Mouse (Mus musculus): ENCODE measurements around the gene Gm4871. TPM values are rescaled to one million over a fixed set of nuclear protein-coding genes. Genes with fewer than 3 reads are reported as not detected.
"Not testable (repeated sequence)": the region's sequence is repeated elsewhere in the genome, so short reads cannot be mapped to it uniquely, and the experiment has no call there.

The Gm4871 gene
- polyA plus RNA-seq, 1 experiment from 2014 or later = not detected

DNA sequence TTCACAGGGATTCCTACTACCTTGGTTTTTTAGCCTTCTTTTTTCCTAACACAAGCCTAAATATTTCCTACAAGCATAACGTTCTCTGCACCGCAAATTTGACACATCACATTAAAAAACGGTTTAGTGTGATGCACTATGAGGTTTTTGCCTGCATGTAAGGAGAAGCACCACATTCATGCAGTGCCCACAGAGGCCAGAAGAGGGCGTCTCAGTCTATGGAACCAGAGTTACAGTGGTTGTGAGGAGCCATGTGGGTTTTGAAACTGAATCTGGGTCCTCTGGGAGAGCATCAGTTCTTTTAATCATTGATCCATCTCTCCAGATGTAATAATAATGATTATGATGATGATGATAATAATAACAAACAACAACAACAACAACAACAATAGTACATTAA is 9.1 kb upstream of the Gm4871 start:
- Histone ChIP-seq H3K4me3 (replicated peaks) (no peak overlapping the region), H3K4me2 (no peak overlapping the region), H3K9me3 (no peaks in the 10 kb centered on the region), H3K9ac (no peak overlapping the region), H3K27ac (no peak overlapping the region), H3K27me3 (no peaks in the 10 kb centered on the region), H3K36me3 (replicated peaks) (no peaks in the 10 kb centered on the region), H3K4me1 (no peaks in the 10 kb centered on the region)
- no peak for ATAC-seq (ENCODE audit: low FRiP score)
- WGBS = 44% methylated on average over 4 of the region's 4 CpGs

DNA sequence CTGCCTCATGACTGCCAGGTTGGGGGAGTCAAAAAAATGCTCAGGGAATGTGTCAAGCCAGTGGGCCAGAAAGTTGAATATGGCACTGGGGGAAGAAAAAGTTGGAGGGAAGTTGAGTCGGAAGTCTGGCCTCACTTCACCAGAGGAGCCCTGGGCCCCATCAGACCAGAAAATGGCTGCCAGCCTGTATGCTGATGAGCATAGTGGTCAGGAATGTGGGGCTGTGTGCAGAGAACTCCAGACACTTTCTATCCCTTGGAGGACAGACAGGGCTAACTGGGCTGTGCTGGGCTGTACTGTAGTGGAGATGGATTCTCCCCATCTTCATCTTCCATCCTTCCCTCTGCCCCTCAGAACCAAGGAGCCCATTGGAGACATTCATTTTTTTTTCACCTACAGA is 2.1 kb downstream of the Gm4871 start:
- not testable (repeated sequence) for ATAC-seq (ENCODE audit: low FRiP score); H3K27me3 ChIP-seq; H3K36me3 ChIP-seq (replicated peaks); H3K9ac ChIP-seq; H3K4me2 ChIP-seq; H3K4me3 ChIP-seq (replicated peaks); H3K9me3 ChIP-seq; H3K4me1 ChIP-seq; H3K27ac ChIP-seq
- whole genome bisulfite sequencing = 86% methylated on average over 1 of the region's 1 CpGs

DNA sequence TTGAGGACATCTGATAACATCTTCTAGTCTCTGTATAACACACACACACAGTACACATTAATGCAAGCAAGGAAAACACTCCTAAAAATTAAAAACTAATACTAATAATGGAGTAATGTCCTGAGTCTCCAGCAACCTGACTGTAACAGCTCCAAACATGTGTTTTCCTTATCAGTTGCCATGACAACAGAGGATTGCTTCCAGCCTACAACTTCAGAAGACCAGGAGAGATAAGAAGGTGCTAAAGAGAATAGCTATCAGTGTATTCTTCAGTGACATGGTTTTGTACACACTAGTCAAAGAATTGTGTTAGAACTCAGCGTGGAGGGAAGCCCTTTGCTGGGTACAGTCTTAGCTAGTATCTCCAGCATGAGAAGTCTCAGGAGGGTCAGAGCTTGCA is 11.8 kb downstream of the Gm4871 start:
- not testable (repeated sequence) for H3K36me3 ChIP-seq (replicated peaks); H3K9me3 ChIP-seq; ATAC-seq (ENCODE audit: low FRiP score); H3K4me1 ChIP-seq; H3K4me3 ChIP-seq (replicated peaks); H3K27me3 ChIP-seq; H3K9ac ChIP-seq; H3K27ac ChIP-seq; H3K4me2 ChIP-seq
- WGBS = 84% methylated on average over 1 of the region's 1 CpGs

DNA sequence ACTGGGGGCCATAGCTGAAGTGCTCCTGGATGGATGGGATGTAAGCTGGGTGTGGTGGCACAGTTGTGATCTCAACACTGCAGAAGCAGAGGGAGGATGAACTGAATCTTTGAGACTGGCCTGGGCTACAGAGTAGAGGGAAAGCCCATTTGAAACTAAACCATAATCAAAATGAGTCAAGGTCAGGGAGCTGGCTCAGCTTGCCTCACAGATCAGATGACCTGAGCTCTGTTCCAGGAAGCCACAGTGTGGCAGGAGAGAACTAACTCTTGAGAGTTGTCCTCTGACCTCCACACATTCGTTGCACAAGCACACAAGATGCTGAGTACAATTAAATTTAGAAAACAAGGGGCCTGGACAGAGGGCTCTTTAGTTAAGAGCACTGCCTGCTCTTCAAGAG is 12.3 kb downstream of the Gm4871 start:
- H3K4me3 ChIP-seq (replicated peaks); H3K36me3 ChIP-seq (replicated peaks); ATAC-seq (ENCODE audit: low FRiP score); H3K27ac ChIP-seq; H3K27me3 ChIP-seq; H3K9ac ChIP-seq; H3K4me1 ChIP-seq; H3K4me2 ChIP-seq; H3K9me3 ChIP-seq: not testable (repeated sequence)
- WGBS = 42% methylated on average over 1 of the region's 1 CpGs

DNA sequence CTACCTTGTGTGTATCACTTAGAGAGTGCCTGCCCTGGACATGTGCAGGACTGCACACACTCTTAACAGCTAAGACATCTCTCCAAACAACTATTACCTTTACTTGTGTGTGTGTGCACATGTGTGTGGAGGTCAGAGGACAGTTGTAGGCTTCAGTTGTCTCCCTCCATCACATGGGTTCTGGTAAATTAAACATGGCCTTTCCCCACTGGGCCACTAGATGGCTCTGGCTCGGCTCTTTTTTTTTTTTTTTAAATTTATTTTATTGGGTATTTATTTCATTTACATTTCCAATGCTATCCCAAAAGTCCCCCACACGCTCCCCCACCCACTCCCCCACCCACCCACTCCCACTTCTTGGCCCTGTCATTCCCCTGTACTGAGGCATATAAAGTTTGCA is 15.8 kb downstream of the Gm4871 start:
- H3K36me3 ChIP-seq (replicated peaks); H3K27ac ChIP-seq; H3K27me3 ChIP-seq; H3K4me3 ChIP-seq (replicated peaks); H3K4me1 ChIP-seq; H3K4me2 ChIP-seq; H3K9ac ChIP-seq; H3K9me3 ChIP-seq; ATAC-seq (ENCODE audit: low FRiP score): not testable (repeated sequence)
- WGBS = 24% methylated on average over 2 of the region's 2 CpGs

DNA sequence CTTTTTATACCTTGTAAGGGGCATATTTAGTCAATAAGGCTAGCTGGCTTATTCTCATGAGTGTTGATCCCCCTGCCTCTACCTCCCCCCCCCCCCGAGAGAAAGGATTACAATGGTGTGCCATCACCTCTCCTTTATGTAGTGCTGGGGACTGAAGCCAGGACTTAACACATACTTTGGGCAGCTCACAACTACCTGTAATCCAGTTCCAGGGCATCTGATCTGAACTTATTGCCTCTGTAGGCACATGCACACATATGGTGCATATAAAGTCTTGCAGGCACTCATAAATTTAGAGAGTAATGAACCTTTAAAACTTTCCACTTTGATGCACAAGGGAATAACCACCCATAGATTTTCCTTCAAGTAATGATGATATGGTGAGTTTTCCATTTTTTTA is 18.3 kb downstream of the Gm4871 start:
- H3K4me3 ChIP-seq (replicated peaks) = no peak overlapping the region
- WGBS = 50% methylated on average over 1 of the region's 1 CpGs
- H3K36me3 ChIP-seq (replicated peaks) = no peaks in the 10 kb centered on the region
- no peaks in the 10 kb centered on the region for H3K4me1 ChIP-seq
- H3K4me2 ChIP-seq = no peak overlapping the region
- no peaks in the 10 kb centered on the region for H3K27me3 ChIP-seq
- ATAC-seq (ENCODE audit: low FRiP score) = no peak
- no peaks in the 10 kb centered on the region for H3K9me3 ChIP-seq
- no peak overlapping the region for H3K27ac ChIP-seq
- H3K9ac ChIP-seq = no peak overlapping the region

DNA sequence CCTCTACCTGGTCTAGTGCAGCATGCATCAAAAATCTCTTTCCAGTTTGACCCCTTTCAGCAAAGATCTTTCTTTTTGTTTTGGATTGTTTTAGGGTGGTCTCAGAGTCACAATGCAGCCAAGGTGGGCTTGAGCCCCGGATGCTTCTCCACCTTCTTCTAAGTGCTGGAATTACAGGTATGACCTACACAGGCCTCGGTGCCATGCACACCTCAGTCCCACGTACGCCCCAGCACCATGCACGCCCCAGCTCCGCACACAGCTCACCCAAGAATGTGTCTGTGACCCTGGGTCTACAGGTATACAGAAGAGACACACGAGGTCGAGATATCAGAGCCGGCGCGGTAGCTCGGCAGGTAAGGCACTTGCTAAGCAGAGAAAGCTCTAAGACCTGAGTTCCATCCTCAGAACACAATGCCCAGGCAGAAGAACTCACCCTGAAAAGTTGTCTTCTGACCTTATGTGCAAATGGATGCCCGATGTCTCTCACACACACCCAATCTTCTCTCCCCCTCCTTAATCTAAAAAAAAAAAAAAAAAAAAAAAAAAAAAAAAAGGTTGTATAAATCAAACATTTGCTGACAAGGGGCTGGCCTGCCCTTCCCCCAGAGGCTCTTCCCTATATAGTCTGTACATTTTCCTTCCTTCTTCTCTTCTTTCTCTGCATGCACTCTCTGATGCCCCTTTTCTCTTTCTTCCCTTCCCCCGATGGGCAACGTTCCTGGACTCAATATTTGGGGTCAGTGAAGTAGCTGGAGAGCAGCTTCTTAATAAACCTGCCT is 23.5 kb downstream of the Gm4871 start:
- ATAC-seq (ENCODE audit: low FRiP score) = no peak
- Histone ChIP-seq H3K27me3 (no peaks in the 10 kb centered on the region), H3K4me2 (no peak overlapping the region), H3K9ac (no peak overlapping the region), H3K27ac (no peak overlapping the region), H3K36me3 (replicated peaks) (no peaks in the 10 kb centered on the region), H3K9me3 (no peaks in the 10 kb centered on the region), H3K4me3 (replicated peaks) (no peak overlapping the region), H3K4me1 (no peaks in the 10 kb centered on the region)
- WGBS = 96% methylated on average over 15 of the region's 15 CpGs

DNA sequence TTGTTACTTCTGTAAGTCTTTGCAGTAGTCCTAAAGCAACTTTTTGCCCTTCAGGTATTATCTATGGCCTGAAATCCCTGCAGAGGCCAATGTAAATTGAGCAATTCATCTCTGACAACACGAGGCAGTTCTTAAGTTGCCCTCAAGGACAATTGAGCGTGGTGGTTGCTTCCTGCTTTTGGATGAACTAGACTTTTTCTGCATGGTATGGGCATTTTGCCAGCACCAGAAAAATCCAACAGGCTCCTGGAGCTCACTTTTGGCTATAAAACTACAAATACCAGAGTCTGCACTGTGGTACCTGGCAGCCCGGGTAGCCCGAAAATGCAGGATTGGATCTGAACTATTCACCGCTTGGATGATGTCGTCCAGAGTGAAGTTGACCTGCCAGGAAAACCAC is 27.0 kb downstream of the Gm4871 start:
- no peak overlapping the region for H3K27ac ChIP-seq
- no peak overlapping the region for H3K4me3 ChIP-seq (replicated peaks)
- no peak overlapping the region for H3K9ac ChIP-seq
- H3K27me3 ChIP-seq = no peaks in the 10 kb centered on the region
- no peaks in the 10 kb centered on the region for H3K9me3 ChIP-seq
- no peaks in the 10 kb centered on the region for H3K36me3 ChIP-seq (replicated peaks)
- no peaks in the 10 kb centered on the region for H3K4me1 ChIP-seq
- H3K4me2 ChIP-seq = no peak overlapping the region
- 87% methylated on average over 6 of the region's 6 CpGs for WGBS
- ATAC-seq (ENCODE audit: low FRiP score) = no peak

DNA sequence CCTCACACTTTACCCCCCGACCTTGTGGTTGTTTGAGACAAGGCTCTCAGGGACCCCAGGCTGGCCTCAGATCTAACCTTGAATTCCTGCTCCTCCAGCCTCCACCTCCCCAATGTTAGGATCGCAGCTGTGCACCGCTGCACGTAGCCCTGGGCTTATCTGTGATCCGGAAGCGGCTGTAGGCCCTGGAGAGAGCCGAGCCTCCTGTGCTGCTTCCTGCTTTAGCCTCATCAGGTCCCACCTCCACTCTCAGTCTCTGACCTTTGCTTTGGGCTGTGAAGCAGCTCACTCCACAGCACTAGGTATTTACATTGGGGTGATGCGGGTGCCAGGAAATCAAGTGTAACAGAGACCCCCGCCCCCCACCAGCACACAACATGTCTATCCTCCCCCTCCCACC is 28.1 kb downstream of the Gm4871 start:
- Histone ChIP-seq H3K36me3 (replicated peaks) (no peaks in the 10 kb centered on the region), H3K9ac (no peak overlapping the region), H3K9me3 (no peaks in the 10 kb centered on the region), H3K4me3 (replicated peaks) (no peak overlapping the region), H3K4me1 (no peaks in the 10 kb centered on the region), H3K4me2 (no peak overlapping the region), H3K27me3 (no peaks in the 10 kb centered on the region), H3K27ac (no peak overlapping the region)
- no peak for ATAC-seq (ENCODE audit: low FRiP score)
- 88% methylated on average over 9 of the region's 9 CpGs for WGBS

DNA sequence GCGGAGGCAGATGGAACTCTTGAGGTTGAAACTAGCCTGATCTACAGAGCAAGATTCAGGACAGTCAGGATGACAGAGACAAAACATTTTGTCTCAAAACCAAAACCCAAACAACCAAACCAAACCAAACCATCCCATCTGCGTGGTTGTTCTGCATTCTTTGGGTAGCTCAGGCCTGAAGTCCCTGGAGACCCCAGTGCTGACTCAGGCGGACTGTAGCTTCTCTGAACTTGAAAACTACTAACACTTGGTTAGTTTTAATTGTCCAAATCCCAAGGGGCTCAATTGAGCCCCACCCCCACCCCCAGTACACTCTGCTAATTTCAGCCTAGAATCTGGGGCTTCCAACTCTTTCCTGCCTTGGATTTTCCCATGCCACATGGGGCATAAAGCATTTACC is 29.2 kb downstream of the Gm4871 start:
- Histone ChIP-seq H3K4me2 (no peak overlapping the region), H3K9ac (no peak overlapping the region), H3K9me3 (no peaks in the 10 kb centered on the region), H3K36me3 (replicated peaks) (no peaks in the 10 kb centered on the region), H3K27me3 (no peaks in the 10 kb centered on the region), H3K4me1 (no peaks in the 10 kb centered on the region), H3K4me3 (replicated peaks) (no peak overlapping the region), H3K27ac (no peak overlapping the region)
- ATAC-seq (ENCODE audit: low FRiP score) = no peak
- 81% methylated on average over 3 of the region's 3 CpGs for WGBS

DNA sequence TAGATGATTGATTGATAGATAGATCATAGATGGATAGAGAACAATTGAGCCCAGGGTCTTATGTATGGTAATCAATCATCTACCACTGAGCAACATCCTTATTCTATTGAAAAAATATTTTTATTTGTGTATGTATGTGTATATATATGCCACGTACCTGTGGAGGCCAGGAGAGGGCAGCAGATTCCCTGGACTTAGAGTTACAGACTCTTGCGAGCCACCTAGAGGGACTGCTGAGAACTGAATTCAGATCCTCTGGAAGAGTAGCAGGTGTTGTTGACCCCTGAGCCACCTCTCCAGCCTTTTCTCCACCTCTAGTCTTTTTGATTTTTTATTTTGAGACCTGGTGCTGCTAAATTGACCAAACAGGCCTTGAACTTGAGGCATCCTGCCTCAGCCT is 34.1 kb downstream of the Gm4871 start:
- Histone ChIP-seq H3K4me1 (no peaks in the 10 kb centered on the region), H3K27me3 (no peaks in the 10 kb centered on the region), H3K4me2 (no peak overlapping the region), H3K4me3 (replicated peaks) (no peak overlapping the region), H3K27ac (no peak overlapping the region), H3K36me3 (replicated peaks) (no peaks in the 10 kb centered on the region), H3K9me3 (no peaks in the 10 kb centered on the region), H3K9ac (no peak overlapping the region)
- ATAC-seq (ENCODE audit: low FRiP score) = no peak
- 35% methylated on average over 2 of the region's 2 CpGs for WGBS

DNA sequence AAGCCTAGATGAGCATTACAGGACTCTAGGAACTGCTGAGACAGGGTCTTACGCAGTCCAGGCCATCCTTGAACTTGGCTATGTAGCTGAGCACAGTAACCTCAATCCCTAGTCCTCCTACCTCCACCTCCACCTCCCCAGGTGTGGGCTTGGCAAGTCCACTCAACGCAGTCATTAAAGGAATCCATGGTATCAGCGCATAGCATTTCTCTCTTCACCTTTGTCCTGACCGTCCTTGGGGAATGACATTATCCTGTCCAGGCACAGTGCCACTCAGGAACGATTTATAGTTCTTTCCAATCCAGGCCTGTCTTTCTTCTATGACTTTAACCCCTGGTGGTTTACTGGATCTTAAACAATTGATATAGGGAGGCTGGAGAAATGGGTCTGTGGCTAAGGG is 42.1 kb downstream of the Gm4871 start:
- Histone ChIP-seq H3K4me3 (replicated peaks) (no peak overlapping the region), H3K27ac (no peak overlapping the region), H3K9ac (no peak overlapping the region), H3K36me3 (replicated peaks) (no peaks in the 10 kb centered on the region), H3K9me3 (no peaks in the 10 kb centered on the region), H3K27me3 (no peaks in the 10 kb centered on the region), H3K4me2 (no peak overlapping the region), H3K4me1 (no peaks in the 10 kb centered on the region)
- no peak for ATAC-seq (ENCODE audit: low FRiP score)
- WGBS = 76% methylated on average over 5 of the region's 5 CpGs

DNA sequence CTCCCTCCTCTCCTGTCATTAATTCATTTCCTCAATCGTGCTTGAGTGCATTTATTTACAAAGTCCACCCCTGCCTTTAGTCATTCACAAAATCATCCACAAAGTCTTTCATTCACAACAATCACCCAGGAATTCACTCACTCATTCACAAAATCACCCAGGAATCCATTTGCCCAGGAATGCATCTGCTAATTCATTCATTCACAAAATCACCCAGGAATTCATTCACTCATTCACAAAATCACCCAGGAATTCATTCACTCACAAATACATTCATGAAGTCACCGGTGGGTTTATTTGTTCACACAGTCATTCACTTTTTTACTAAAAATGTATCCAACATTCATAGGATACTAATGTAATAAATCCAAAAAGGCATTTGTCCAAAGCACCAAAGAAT is 42.5 kb downstream of the Gm4871 start:
- Histone ChIP-seq H3K4me3 (replicated peaks) (no peak overlapping the region), H3K27me3 (no peaks in the 10 kb centered on the region), H3K9me3 (no peaks in the 10 kb centered on the region), H3K9ac (no peak overlapping the region), H3K4me1 (no peaks in the 10 kb centered on the region), H3K36me3 (replicated peaks) (no peaks in the 10 kb centered on the region), H3K4me2 (no peak overlapping the region), H3K27ac (no peak overlapping the region)
- 51% methylated on average over 2 of the region's 2 CpGs for WGBS
- no peak for ATAC-seq (ENCODE audit: low FRiP score)

All from forebrain, embryonic 12.5 days (tissue).